Mouse (Mus musculus): ENCODE measurements at regions not wholly inside any gene's neighbourhood (a gene's known extent, or its start where the extent isn't known, plus 50 kb on each side); places are given as distances from the start of the nearest gene placed in this dataset.

DNA sequence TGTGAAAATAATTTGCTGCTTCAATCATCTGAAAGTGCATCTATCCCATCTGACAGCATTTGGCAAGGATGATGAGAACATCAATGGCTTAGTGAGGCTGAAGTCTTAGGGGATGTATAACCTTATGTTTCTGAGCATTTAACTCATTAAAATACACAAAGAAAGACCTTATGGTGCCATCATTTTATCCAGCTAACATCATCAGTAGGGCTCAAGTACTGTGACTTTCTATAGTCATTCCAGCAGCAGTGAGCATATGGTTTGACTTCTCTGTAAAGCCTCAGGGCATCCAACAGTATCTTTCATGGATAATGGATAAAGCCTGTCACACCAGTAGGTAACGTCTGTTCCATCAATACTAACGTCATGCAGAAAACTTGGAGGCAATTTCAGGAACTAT is 895.0 kb upstream of the Fat3 start:
- DNase-seq (ENCODE audit: low read depth, low spot score): no peak

DNA sequence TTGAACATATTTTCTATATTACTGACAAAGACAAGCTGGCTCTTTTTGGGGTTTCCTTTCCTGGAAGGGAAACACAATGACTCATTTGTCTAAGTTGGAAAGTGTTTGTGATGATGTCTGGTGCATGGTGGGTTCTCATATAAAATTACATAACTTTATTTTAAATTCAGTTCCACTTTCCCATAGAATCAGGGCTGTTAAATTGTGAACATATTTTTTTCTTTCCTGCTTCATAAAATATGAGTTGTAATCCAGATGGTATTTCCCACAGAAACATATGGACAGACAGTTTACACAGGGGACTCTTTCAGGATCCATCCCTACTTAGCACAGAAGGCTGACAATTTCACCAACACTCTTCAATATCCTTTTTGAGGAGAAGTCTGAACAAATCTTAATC is 892.0 kb upstream of the Fat3 start:
- DNase-seq (ENCODE audit: low read depth, low spot score): peak; percentile 85

Measured in brain, adult 2 months (tissue).